Mouse (Mus musculus): ENCODE measurements at regions not wholly inside any gene's neighbourhood (a gene's known extent, or its start where the extent isn't known, plus 50 kb on each side); places are given as distances from the start of the nearest gene placed in this dataset.

GRCm38 (mm10) chr6:72037639-72038038 is 59.8 kb upstream of the St3gal5 start:
- no peak for DNase-seq (ENCODE audit: low spot score)

- DNase-seq (ENCODE audit: low spot score) = peak; percentile 20
These were observed 53.3 kb upstream of the St3gal5 start for GRCm38 (mm10) chr6:72043881-72044625.

All from MN1 (cell line).